Mouse (Mus musculus): ENCODE results near the gene D430042O09Rik. TPM values are rescaled to one million over a fixed set of nuclear protein-coding genes. Genes with fewer than 3 reads are reported as not detected.

D430042O09Rik gene
- polyA plus RNA-seq, 1 experiment from 2014 or later = 10.9 TPM

GRCm38 (mm10) chr7:125873971-125874495, 166.3 kb downstream of the D430042O09Rik start:
- no peak overlapping the region for H3K4me2 ChIP-seq (replicated peaks)
- no peak overlapping the region for H3K4me3 ChIP-seq (replicated peaks)
- H3K4me1 ChIP-seq = peaks cover 32% of the 10 kb centered on the region
- ATAC-seq (ENCODE audit: insufficient number of reproducible peaks, low FRiP score, low TSS enrichment, low read depth) = no peak
- no peaks in the 10 kb centered on the region for H3K36me3 ChIP-seq
- no peaks in the 10 kb centered on the region for H3K27me3 ChIP-seq
- 67% methylated on average over 6 of the region's 6 CpGs for WGBS
- H3K9ac ChIP-seq = no peak overlapping the region
- H3K9me3 ChIP-seq (replicated peaks) = no peaks in the 10 kb centered on the region
- H3K27ac ChIP-seq (replicated peaks) = no peak overlapping the region

GRCm38 (mm10) chr7:125878040-125878439, 170.4 kb downstream of the D430042O09Rik start:
- ATAC-seq (ENCODE audit: insufficient number of reproducible peaks, low FRiP score, low TSS enrichment, low read depth) = no peak
- Histone ChIP-seq H3K4me2 (replicated peaks) (no peak overlapping the region), H3K9me3 (replicated peaks) (no peaks in the 10 kb centered on the region), H3K4me3 (replicated peaks) (no peak overlapping the region), H3K27me3 (no peaks in the 10 kb centered on the region), H3K36me3 (no peaks in the 10 kb centered on the region), H3K9ac (no peak overlapping the region), H3K27ac (replicated peaks) (no peak overlapping the region), H3K4me1 (peaks cover 21% of the 10 kb centered on the region)
- WGBS = 50% methylated on average over 4 of the region's 4 CpGs

- Histone ChIP-seq H3K27me3 (no peaks in the 10 kb centered on the region), H3K27ac (replicated peaks) (no peak overlapping the region), H3K36me3 (no peaks in the 10 kb centered on the region), H3K4me3 (replicated peaks) (no peak overlapping the region), H3K9ac (no peak overlapping the region), H3K4me1 (peaks cover 20% of the 10 kb centered on the region), H3K4me2 (replicated peaks) (no peak overlapping the region), H3K9me3 (replicated peaks) (no peaks in the 10 kb centered on the region)
- no peak for ATAC-seq (ENCODE audit: insufficient number of reproducible peaks, low FRiP score, low TSS enrichment, low read depth)
- 55% methylated on average over 2 of the region's 2 CpGs for WGBS
Measured at GRCm38 (mm10) chr7:125883232-125883631, 175.5 kb downstream of the D430042O09Rik start.

- Histone ChIP-seq H3K27ac (replicated peaks) (no peak overlapping the region), H3K9me3 (replicated peaks) (no peaks in the 10 kb centered on the region), H3K4me3 (replicated peaks) (no peak overlapping the region), H3K36me3 (no peaks in the 10 kb centered on the region), H3K9ac (no peak overlapping the region), H3K4me1 (peaks cover 21% of the 10 kb centered on the region), H3K4me2 (replicated peaks) (no peak overlapping the region), H3K27me3 (no peaks in the 10 kb centered on the region)
- WGBS = 66% methylated on average over 4 of the region's 4 CpGs
- no peak for ATAC-seq (ENCODE audit: insufficient number of reproducible peaks, low FRiP score, low TSS enrichment, low read depth)
Measured at GRCm38 (mm10) chr7:125886116-125886680, 178.5 kb downstream of the D430042O09Rik start.

GRCm38 (mm10) chr7:125887124-125887523, 179.4 kb downstream of the D430042O09Rik start:
- Histone ChIP-seq H3K36me3 (no peaks in the 10 kb centered on the region), H3K4me2 (replicated peaks) (no peak overlapping the region), H3K4me3 (replicated peaks) (no peak overlapping the region), H3K4me1 (peaks cover 17% of the 10 kb centered on the region), H3K9ac (no peak overlapping the region), H3K27me3 (no peaks in the 10 kb centered on the region), H3K9me3 (replicated peaks) (no peaks in the 10 kb centered on the region), H3K27ac (replicated peaks) (no peak overlapping the region)
- 32% methylated on average over 4 of the region's 4 CpGs for WGBS
- no peak for ATAC-seq (ENCODE audit: insufficient number of reproducible peaks, low FRiP score, low TSS enrichment, low read depth)

GRCm38 (mm10) chr7:125887761-125888160, 180.1 kb downstream of the D430042O09Rik start:
- H3K9ac ChIP-seq = no peak overlapping the region
- H3K27me3 ChIP-seq = no peaks in the 10 kb centered on the region
- no peaks in the 10 kb centered on the region for H3K9me3 ChIP-seq (replicated peaks)
- WGBS = 83% methylated on average over 5 of the region's 5 CpGs
- no peak for ATAC-seq (ENCODE audit: insufficient number of reproducible peaks, low FRiP score, low TSS enrichment, low read depth)
- H3K27ac ChIP-seq (replicated peaks) = no peak overlapping the region
- H3K4me3 ChIP-seq (replicated peaks) = no peak overlapping the region
- no peaks in the 10 kb centered on the region for H3K36me3 ChIP-seq
- peaks cover 15% of the 10 kb centered on the region for H3K4me1 ChIP-seq
- no peak overlapping the region for H3K4me2 ChIP-seq (replicated peaks)

- Histone ChIP-seq H3K9me3 (replicated peaks) (no peaks in the 10 kb centered on the region), H3K36me3 (no peaks in the 10 kb centered on the region), H3K4me3 (replicated peaks) (no peak overlapping the region), H3K4me1 (peaks cover 15% of the 10 kb centered on the region), H3K9ac (no peak overlapping the region), H3K27ac (replicated peaks) (no peak overlapping the region), H3K27me3 (no peaks in the 10 kb centered on the region), H3K4me2 (replicated peaks) (no peak overlapping the region)
- 42% methylated on average over 12 of the region's 12 CpGs for WGBS
- no peak for ATAC-seq (ENCODE audit: insufficient number of reproducible peaks, low FRiP score, low TSS enrichment, low read depth)
Measured at GRCm38 (mm10) chr7:125888373-125888772, 180.7 kb downstream of the D430042O09Rik start.

GRCm38 (mm10) chr7:125893621-125894020, 185.9 kb downstream of the D430042O09Rik start:
- peaks cover 2% of the 10 kb centered on the region for H3K4me1 ChIP-seq
- no peak overlapping the region for H3K27ac ChIP-seq (replicated peaks)
- no peaks in the 10 kb centered on the region for H3K27me3 ChIP-seq
- 95% methylated on average over 5 of the region's 5 CpGs for WGBS
- no peaks in the 10 kb centered on the region for H3K9me3 ChIP-seq (replicated peaks)
- H3K9ac ChIP-seq = no peak overlapping the region
- no peak for ATAC-seq (ENCODE audit: insufficient number of reproducible peaks, low FRiP score, low TSS enrichment, low read depth)
- H3K4me3 ChIP-seq (replicated peaks) = no peak overlapping the region
- H3K4me2 ChIP-seq (replicated peaks) = no peak overlapping the region
- no peaks in the 10 kb centered on the region for H3K36me3 ChIP-seq

GRCm38 (mm10) chr7:125897059-125897458, 189.4 kb downstream of the D430042O09Rik start:
- no peak overlapping the region for H3K4me2 ChIP-seq (replicated peaks)
- WGBS = 80% methylated on average over 4 of the region's 4 CpGs
- H3K27ac ChIP-seq (replicated peaks) = no peak overlapping the region
- H3K9ac ChIP-seq = no peak overlapping the region
- H3K9me3 ChIP-seq (replicated peaks) = no peaks in the 10 kb centered on the region
- no peak overlapping the region for H3K4me3 ChIP-seq (replicated peaks)
- no peaks in the 10 kb centered on the region for H3K27me3 ChIP-seq
- no peaks in the 10 kb centered on the region for H3K36me3 ChIP-seq
- H3K4me1 ChIP-seq = peaks cover 14% of the 10 kb centered on the region
- no peak for ATAC-seq (ENCODE audit: insufficient number of reproducible peaks, low FRiP score, low TSS enrichment, low read depth)

GRCm38 (mm10) chr7:125899036-125899435, 191.3 kb downstream of the D430042O09Rik start:
- Histone ChIP-seq H3K36me3 (no peaks in the 10 kb centered on the region), H3K27ac (replicated peaks) (no peak overlapping the region), H3K27me3 (no peaks in the 10 kb centered on the region), H3K4me1 (peaks cover 14% of the 10 kb centered on the region), H3K4me2 (replicated peaks) (no peak overlapping the region), H3K4me3 (replicated peaks) (no peak overlapping the region), H3K9me3 (replicated peaks) (no peaks in the 10 kb centered on the region), H3K9ac (no peak overlapping the region)
- ATAC-seq (ENCODE audit: insufficient number of reproducible peaks, low FRiP score, low TSS enrichment, low read depth) = peak; percentile 76
- WGBS = 33% methylated on average over 7 of the region's 7 CpGs

- H3K9me3 ChIP-seq (replicated peaks) = no peaks in the 10 kb centered on the region
- no peaks in the 10 kb centered on the region for H3K27me3 ChIP-seq
- WGBS = 72% methylated on average over 2 of the region's 2 CpGs
- no peaks in the 10 kb centered on the region for H3K36me3 ChIP-seq
- no peak overlapping the region for H3K4me2 ChIP-seq (replicated peaks)
- H3K4me3 ChIP-seq (replicated peaks) = no peak overlapping the region
- no peak overlapping the region for H3K9ac ChIP-seq
- peaks cover 14% of the 10 kb centered on the region for H3K4me1 ChIP-seq
- H3K27ac ChIP-seq (replicated peaks) = no peak overlapping the region
- no peak for ATAC-seq (ENCODE audit: insufficient number of reproducible peaks, low FRiP score, low TSS enrichment, low read depth)
Measured at GRCm38 (mm10) chr7:125899916-125900315, 192.2 kb downstream of the D430042O09Rik start.
